Mouse (Mus musculus): Measurements from ENCODE around the gene Gm8890. TPM values are rescaled to one million over a fixed set of nuclear protein-coding genes. Genes with fewer than 3 reads are reported as not detected.

Gm8890 gene
- not detected in 2 replicates for polyA plus RNA-seq (2012; rRNA removed)

GRCm38 (mm10) chr5:11255733-11256132 is at the start of gene Gm8890:
Gm8890 (plus strand) TSS chr5:11256033.

Other genes with a start within 250 kb of the Gm8890 start
- not detected in 2 replicates for gene Gm8879, start 128.4 kb upstream of the Gm8890 start, polyA plus RNA-seq (2012; rRNA removed)
- not detected in 2 replicates for gene Gm5861, start 73.0 kb upstream of the Gm8890 start, polyA plus RNA-seq (2012; rRNA removed)
- gene Speer1, start 85.5 kb downstream of the Gm8890 start, polyA plus RNA-seq (2012; rRNA removed), result not detected in 2 replicates
- gene Gm8897, start 160.4 kb downstream of the Gm8890 start, polyA plus RNA-seq (2012; rRNA removed), result not detected in 2 replicates
- not detected in 2 replicates for gene Gm8906, start 246.7 kb downstream of the Gm8890 start, polyA plus RNA-seq (2012; rRNA removed)

Measured in central nervous system, embryonic 14 days (tissue).